Mouse (Mus musculus) layer of hippocampus, adult 11-12 months (tissue): ENCODE results near the gene Pgrmc2.

Experiments
- DNase-seq: peaks from one replicate; pipeline ENCODE4 v3.0.0; 2022; ENCODE audit warnings: low spot score

The Pgrmc2 gene

DNA sequence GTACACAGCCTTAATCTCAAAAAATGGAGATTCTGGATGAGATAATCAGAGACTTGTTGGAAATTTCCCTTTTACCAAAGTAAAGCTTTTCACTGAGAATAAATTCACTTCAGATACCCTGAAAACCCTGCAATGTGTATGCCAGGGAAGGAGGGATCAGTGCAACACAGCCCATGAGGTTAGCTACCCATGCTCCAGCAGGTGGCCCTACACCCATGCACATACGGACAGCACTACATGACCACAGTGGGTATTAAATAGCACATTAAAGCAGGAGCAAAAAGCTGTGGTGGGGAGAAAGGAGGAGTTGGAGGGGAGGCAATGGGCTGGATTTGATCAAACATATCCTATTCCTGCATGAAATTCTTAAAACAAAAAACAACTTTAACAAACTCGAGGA is 12.3 kb downstream of the Pgrmc2 start:
- DNase-seq = no peak

GRCm38 (mm10) chr3:41065320-41065719 is 17.5 kb downstream of the Pgrmc2 start:
- DNase-seq = no peak

- DNase-seq = no peak
These were observed 20.1 kb downstream of the Pgrmc2 start for GRCm38 (mm10) chr3:41062758-41063157.

- no peak for DNase-seq
These were observed 20.8 kb downstream of the Pgrmc2 start for GRCm38 (mm10) chr3:41061831-41062565.

DNA sequence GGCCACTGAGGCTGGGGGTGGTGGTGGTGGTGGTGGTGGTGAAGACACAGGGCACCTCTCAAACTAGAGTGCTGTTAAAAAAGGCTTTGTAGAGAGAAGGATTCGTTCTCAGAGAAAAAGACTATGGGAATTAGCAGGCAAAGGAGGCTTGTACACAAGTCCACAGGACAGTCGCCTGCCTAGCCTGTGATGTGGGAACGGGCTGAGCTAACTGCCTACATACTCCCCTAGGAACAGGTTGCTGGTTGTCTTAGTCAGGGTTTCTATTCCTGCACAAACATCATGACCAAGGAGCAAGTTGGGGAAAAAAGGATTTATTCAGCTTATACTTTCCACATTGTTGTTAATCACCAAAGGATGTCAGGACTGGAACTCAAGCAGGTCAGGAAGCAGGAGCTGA is 23.6 kb downstream of the Pgrmc2 start:
- no peak for DNase-seq

DNA sequence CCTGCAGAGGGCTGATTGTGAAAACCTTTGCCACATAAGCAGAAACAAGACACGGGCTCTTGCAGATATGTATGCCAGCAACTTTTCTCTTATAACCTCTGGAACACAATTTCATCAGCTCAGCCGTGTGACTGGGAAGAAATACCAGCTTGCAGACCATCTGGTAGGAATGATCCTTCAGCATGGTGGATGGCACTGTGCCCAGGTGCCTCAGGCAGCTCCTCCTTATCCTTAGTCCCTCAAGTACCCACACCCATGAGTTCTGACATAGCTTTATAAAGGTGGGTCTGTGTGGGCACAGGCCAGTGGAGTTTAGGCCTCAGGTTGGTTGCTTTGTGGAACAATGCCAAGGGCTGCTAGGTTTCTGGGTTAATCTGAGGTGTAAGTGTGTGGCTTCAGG is 24.5 kb downstream of the Pgrmc2 start:
- peak; percentile 69 for DNase-seq

DNA sequence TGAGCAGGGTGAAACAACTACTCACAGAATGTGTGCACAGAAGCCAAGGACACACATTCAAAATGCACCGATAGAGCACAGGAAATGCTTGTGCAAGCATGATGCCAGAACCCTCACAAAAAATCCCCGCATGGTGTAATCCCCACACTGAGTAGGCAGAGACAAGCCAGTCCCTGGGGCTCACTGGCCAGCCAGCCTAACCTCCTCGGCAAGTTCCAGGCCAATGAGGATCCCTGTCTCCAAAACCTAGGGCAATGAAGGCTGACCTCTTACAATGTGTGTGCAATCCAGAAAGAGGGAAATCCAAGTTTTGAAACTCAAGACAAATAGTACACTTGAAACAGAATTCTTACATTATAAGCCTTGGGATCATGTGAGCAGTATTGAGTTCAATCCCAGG is 29.5 kb downstream of the Pgrmc2 start:
- DNase-seq = no peak

- DNase-seq = no peak
These were observed 35.0 kb downstream of the Pgrmc2 start for GRCm38 (mm10) chr3:41047838-41048237.

GRCm38 (mm10) chr3:41043756-41044354 is 39.0 kb downstream of the Pgrmc2 start:
- DNase-seq = no peak

DNA sequence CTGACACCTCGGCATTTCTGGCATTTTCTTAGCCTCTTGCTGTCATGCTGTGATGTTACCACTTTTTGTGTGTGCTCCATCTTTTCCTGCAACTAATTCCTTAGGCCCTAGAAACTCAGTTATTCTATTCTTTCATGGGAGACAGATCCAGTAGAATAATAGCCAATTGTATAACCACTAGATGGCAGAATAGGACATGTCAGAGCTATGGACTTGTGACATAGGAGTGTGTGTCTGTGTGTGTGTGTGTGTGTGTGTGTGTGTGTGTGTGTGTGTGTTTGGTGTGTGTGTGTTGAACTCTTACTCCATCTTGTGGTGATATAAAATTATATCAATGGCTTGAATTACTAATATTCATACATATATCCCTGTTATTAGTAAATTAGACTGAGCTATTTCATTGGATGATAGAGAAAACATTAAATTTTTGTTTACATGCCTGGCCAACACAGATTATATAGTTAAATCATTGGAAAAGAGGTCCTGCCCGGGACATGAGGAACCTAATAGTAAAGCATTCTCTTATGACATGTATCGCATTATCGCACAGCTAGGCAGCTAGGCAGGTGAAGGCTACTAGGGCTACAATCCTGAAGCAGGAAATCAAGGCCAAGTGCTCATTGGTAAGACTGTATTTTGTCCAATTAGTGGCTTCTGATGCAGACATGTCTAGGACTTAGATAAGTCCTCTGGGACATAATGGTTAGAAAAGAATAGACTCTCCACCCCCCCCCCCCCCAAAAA is 40.5 kb downstream of the Pgrmc2 start:
- peak; percentile 37 for DNase-seq

GRCm38 (mm10) chr3:41041241-41041640 is 41.6 kb downstream of the Pgrmc2 start:
- DNase-seq = no peak

DNA sequence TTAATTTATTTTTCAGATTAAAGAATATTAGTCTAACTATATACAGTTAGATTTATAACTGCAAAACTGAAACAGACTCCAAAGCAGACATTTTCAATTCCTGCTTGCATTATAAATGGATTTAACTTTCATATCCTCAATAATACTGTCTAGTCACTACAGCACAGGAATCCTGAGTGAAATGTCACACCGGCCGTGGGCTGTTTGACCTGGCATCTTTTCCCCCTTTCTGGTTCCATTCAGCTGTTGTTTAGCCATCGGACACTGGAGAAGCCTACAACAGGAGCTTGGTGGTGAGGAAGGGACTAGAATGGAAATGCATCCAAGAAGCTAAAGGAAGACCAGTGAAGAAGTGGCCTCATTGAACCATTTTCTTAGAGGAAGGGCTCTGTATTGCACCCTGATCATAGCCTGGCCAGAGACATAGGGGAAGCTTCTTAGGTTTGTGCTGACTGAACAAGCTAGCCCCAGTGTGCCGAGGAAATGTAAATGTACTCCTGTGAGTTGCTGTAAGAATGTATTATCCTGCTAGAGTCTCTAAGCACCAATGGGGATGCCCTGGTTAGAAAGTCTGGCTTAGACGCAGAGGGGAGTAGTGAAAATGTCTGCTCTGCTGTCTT is 44.4 kb downstream of the Pgrmc2 start:
- DNase-seq = no peak

DNA sequence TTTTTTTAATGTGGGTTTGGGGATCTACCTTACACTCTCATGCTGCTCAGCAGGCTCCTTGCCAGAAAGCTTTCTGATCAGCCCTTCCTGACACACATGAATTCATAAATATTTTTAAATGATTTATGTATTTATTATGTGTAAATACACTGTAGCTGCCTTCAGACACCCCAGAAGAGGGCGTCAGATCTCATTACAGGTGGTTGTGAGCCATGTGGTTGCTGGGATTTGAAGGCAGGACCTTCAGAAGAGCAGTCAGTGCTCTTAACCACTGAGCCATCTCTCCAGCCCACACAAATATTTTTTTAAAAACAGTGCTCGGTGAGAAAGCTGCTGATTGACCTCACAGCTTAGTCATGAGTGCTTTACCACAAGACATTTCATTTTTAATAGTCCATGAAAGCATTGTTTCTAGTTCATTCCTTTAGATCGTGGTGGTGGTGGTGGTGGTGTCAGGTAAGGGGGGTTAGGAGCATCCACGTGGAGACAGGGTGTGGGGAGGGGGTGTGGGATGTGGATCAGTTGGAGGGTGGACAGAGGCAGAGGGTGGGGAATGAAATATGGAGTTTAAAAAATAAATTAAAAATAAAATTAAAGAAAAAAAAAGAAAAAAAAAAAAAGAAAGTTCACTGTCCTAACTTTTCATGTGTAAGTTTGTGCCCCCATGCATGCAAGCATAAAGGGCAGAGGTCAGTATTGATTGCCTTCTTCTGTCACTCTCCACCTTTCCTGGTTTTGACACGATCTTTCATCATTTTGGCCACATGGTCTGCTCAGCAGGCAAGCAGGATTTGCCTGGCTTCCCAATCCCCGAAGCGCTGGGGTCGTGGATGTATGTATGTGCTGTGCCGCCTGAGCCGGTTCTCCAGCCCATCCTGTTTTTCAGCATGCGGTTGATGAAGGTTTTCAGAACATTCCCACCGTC is 51.3 kb downstream of the Pgrmc2 start:
- no peak for DNase-seq

GRCm38 (mm10) chr3:41030705-41031104 is 52.1 kb downstream of the Pgrmc2 start:
- DNase-seq = no peak

DNA sequence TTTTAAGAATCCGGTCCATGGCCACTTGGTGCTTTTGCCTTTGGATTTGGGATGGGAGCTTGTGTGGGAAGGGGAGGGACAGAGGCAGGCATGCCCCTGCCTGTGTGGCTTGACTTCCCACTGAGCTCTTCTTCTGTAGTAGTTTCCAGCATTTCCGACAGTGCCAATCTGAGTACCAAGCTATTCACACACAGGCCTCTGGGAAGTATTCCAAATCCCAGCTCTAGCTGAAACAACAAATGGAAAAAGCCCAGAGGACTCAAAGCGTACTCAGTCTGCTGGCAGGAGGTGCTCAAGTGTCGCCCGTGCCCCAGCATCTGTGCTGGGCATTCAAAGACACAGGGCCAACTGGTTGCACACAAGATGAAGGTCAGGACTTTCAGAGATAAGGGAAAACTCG is 60.9 kb downstream of the Pgrmc2 start:
- peak; percentile 67 for DNase-seq

DNA sequence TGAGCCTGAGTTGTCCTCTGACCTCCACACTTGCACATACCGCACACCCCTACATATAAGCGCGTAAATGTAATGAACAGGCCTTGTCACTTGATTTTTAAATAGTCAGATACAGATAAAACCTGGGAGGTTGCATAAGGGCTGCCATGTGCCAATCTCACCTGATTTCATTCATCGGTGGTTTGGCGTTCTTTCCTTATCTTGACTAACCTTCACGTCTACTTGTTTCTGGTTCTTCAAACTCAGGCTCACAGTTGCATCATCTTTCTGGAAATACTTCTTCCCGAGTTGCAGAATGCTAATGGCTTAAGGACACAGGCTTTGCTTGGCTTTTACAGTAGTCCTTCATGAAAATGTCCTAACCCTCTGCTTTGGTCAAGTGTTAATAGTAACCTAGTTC is 62.2 kb downstream of the Pgrmc2 start:
- DNase-seq = no peak

- DNase-seq = no peak
These were observed 64.7 kb downstream of the Pgrmc2 start for GRCm38 (mm10) chr3:41018022-41018608.
